Mouse (Mus musculus) hematopoietic stem cell, adult 5-6 weeks (primary cell): ENCODE measurements around the gene Tmem106a. TPM values are rescaled to one million over a fixed set of nuclear protein-coding genes. Genes with fewer than 3 reads are reported as not detected.
"Not testable (repeated sequence)": the region's sequence is repeated elsewhere in the genome, so short reads cannot be mapped to it uniquely, and the experiment has no call there.

Experiments used
- ATAC-seq, 2 experiments: fragments of 125-278 bp in 1 of 2; replicated peaks in 1 of 2; 2 replicates each; pipeline ENCODE4 v1.8.0; 2016 to 2017; ENCODE audit warnings: inconsistent platforms in 2 of 2, mild to moderate bottlenecking in 2 of 2, moderate number of reproducible peaks in 2 of 2, low read depth in 1 of 2, moderate TSS enrichment in 1 of 2; ENCODE audit not compliant: low FRiP score in 2 of 2, poor library complexity in 2 of 2, severe bottlenecking in 2 of 2, insufficient read depth in 1 of 2, low TSS enrichment in 1 of 2
- total RNA-seq: library from RNA; stranded (forward); fragments of 172-1452, 232-1000 nt; gene quantifications from 2 replicates; pipeline ENCODE4 v1.2.3, GENCODE M21; 2017

Gene Tmem106a
- total RNA-seq, 1 experiment from 2014 or later = 2.6 TPM

DNA sequence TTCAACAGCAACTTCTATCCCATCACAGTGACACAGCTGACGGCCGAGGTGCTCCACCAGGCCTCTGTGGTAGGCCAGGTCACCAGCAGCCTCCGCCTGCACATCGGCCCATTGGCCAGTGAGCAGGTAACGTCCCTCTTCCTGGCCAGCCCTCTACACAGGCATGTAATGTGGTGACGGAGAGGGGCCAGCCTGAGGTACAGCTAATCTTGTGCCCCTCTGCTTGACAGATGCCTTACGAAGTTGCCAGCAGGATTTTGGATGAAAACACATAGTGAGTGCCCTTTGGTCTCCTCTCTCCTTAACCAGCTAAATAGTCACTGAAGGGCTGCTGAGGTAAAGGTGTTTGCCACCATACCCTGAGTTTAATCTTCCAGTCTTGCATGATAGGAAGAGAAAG is 6.8 kb downstream of the Tmem106a start:
- no peak for ATAC-seq

DNA sequence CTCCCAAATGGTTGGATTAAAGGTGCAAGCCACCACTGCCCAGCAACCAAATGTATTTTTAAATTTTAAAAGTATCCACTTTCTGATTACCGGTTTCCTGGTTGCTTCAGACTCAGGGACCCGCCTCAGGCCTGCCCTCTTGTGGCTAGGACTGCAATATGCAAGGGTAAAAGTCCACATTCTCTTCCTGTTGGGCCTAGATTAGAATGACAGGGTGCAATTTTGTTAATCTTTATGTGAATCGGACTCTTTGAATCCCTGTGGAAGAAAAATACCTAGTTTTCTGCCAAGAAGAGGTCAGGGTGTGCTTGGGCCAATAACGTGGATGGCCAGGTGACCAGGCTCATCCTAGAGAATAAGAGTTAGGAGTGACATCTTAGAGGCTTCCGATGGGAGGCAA is 7.4 kb downstream of the Tmem106a start:
- peak; percentile 81 to 87 for ATAC-seq

DNA sequence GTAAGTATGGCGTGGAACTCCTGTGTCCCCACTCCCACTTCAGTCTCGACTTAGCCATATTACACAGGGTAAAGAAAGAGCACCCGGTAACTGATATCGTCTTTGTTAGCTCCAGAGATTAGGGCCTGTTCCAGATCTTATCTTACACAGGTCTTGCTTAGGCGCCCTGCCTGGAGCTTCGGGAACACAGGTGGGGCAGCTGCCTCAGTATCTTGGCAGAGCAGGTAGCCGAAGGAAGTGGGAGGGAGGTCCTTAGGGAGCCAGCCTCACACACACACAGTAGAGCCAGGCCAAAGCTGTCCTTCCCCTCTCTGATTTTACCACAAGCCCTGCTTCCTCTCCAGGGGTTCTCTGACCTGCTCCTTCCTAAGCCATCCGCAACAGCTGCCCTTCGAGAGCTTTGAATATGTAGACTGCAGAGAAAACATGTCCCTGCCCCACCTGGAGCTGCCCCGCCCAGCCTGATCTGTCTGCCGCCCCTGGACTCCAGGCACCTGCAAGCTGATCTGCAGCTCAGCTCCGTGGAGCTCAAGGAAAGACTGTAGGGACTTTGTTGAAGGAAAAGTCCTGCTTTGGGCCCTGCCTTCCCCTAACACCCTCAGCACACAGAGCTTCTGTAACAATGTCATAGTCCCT is 8.1 kb downstream of the Tmem106a start:
- ATAC-seq = no peak

DNA sequence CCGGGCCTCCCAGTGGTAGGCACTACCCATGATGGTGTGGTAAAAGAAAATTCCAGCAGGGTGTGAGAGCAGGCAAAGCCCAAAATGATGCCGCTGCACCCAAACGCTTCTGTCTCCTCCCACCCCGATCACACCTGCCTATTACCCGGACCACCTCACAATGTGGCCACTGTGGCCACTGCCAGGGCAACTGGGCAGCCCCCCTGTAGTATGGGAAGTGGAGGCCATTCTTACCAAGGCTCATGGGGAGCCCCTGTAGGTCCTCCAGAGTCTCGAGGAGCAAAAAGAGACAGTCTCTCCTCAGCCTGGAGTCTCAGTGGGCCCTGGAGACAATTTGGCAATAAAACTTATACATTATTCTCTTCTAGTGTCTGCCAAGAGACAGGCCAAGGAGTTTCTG is 17.1 kb downstream of the Tmem106a start, which contains the start of gene Gm11634:
Gene Gm11634 (minus strand): TSS at position 101 of the 400 bp plus-strand sequence.
- no peak for ATAC-seq

DNA sequence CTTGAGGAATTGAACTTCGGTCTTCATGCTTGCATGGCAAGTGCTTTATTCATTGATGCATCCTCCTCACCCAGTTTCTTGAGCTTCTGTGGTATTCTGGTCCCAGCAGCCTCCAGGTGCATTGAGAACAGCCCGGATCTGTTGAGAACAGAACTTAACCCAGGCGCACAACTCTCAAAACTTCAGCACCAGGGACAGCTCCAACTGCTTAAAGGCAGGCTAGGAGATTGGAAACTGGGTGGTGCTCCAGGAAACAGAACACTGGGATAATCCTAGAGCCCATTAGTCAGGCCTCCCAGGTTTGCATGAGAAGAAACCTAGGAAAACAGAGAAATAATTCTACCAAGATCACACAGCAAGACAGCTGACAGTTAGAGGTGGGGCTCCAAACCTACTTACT is 20.4 kb downstream of the Tmem106a start:
- ATAC-seq = peak in 1 of 2 experiments; percentile 34; a peak in 1 of 4 replicates

DNA sequence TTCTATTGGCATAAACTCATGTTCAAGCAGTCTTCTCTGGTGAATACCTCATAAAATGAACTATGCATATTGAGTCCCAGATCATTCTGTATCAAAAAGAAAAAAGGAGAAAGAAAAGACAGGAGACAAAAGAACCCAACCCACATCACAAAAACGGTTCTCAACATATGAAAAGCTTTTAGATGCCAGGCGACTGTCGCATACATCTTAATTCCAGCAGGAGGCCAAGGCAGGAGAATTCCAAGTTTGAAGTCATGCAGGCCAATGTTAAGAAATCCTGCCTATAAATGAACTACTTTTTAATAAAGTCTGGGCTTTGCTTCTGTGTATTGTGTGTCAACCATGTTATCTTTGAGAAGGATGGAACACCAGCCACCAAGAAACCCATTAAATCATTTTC is 22.1 kb downstream of the Tmem106a start:
- no peak for ATAC-seq

DNA sequence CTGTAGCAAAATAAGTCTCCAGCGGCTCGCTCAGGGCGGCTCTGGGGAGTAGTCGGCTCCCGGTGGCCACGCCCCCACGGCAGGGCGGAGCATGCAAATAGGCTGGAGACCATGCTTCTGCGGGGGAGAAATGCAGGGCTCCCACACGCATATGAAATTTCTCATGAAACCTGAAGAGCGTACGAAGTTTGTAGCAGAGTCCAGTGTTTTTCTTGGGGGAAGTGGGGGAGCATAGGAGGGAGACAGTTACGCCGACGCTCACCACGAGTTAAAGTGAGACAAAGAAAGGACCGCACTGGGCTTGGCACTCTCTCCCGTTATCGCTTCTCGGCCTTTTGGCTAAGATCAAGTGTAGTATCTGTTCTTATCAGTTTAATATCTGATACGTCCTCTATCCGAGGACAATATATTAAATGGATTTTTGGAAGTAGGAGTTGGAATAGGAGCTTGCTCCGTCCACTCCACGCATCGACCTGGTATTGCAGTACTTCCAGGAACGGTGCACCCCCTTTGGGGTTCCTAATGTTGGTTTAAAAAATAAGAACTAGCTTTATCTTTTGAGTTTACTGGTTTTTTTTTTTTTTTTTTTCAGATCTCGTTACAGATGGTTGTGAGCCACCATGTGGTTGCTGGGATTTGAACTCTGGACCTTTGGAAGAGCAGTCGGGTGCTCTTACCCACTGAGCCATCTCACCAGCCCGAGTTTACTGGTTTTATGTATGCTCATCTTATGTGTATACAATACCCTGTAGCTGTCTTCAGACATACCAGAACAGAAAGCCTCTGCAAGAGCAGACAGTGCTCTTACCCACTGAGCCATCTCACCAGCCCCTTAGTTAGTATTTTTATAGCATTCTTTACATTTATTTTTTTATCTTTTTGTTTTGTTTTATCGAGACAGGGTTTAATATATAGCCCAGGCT is 22.8 kb downstream of the Tmem106a start:
- peak; percentile 75 to 98; a peak in 3 of 4 replicates for ATAC-seq

DNA sequence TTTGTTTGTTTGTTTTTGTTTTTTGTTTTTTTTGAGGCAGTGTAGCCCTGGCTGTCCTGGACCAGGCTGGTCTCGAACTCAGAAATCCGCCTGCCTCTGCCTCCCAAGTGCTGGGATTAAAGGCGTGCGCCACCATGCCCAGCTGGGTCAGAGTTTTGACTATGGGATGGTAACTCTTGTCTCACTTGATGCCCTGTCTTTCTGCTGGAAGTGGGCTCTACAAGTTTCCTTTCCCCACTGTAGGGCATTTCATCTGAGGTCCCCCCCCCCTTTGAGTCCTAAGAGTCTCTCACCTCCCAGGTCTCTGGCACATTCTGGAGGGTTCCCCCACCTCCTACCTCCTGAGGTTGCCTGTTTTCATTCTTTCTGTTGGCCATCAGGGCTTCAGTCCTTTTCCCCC is 25.1 kb downstream of the Tmem106a start:
- not testable (repeated sequence) for ATAC-seq

DNA sequence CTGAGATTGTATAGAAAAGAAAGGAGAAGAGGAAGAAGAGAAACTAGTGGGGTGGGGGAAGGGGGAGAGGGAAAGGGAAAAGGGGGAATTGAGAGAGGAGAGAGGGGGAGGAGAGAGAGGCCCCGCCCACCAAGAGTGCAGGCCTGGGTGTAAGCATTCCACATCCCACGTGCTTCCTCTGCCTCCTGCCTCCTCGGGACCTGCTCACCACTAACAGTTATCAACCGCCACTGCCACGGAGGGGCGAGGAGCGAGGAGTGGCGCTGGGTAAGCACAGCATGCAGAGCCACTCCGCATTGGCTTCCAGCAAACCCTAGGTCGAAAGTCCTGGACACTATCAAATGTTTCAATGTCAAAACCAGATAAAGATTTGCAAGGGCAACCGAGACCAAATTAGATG is 28.4 kb downstream of the Tmem106a start:
- ATAC-seq = 0 out of 4 replicates have a peak, but pooled peaks of 1 of the 2 experiments have one; percentile 42

DNA sequence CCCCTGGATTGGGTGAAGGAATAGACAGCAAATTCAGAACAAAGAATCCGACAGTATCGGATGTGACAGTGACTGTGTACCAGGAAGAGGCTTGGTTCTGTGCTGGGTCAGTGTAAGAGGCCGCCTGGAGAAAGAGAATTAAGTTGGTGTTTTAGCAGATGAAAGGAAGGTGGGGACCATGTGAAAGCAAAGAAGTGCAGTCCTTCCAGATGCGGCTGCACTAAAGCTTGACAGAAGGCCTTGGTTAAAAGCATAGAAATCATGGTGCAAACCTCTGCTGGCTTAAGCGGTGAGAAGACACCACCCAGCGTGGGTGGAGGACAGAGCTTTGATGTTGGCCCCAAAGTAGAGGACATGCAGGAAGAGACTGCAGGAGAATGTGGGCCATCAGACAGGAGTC is 31.6 kb downstream of the Tmem106a start:
- ATAC-seq = no peak

DNA sequence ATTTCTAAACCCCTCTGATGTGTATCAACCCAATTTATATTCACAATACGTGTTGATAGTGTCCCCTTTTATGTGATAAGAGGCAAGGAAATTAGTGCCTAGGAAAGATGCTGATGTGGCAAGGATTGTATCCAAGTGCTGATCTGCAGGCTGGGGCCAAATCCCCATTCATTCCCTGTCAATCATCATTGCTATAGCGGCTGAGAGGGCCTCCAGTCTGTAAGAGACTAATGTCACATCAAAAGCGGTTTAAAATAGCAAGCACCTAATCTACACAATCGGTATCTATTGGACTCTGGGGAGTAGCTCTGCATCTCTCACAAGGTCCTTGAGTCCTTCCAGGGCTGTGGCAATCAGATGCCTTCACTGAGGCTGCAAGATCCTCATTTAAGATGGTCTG is 32.1 kb downstream of the Tmem106a start:
- no peak for ATAC-seq

DNA sequence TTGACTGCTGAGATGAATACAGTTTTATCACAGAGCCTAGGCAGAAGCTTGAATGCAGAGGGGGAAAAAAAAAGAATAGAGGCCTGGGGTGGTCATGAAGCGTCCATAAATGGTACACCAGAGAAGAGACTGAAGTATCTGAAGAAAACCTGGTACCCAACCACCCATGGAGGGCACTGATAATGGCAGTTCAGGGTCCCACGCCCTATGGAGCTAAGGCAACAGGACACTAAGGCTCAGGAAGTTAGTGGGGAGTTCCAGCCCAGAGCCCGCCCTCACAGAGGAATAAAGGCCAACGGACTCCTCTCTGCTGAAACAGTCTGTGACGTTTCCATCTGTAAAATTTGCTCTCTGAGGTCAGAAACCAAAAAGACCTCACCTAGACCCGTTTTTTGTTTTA is 33.3 kb downstream of the Tmem106a start:
- no peak for ATAC-seq

DNA sequence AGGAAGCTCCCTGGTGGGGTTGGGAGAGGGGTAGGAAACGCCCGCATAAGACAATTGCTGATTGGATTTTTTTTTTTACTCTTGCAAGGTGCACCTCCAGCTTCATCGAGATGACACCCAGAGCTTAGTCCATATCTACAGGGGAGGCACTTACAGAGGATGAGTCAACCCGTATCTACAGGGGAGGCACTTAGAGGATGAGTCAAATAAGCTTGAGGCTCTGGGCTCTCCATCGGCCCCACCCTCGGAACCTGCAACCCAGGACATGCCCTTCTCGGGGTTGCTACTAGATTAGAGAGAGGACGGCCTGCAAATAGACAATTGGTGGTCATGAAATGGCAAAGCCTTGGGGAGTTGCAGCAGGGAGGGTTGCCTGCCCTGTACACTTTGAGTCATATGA is 34.1 kb downstream of the Tmem106a start:
- ATAC-seq = no peak

DNA sequence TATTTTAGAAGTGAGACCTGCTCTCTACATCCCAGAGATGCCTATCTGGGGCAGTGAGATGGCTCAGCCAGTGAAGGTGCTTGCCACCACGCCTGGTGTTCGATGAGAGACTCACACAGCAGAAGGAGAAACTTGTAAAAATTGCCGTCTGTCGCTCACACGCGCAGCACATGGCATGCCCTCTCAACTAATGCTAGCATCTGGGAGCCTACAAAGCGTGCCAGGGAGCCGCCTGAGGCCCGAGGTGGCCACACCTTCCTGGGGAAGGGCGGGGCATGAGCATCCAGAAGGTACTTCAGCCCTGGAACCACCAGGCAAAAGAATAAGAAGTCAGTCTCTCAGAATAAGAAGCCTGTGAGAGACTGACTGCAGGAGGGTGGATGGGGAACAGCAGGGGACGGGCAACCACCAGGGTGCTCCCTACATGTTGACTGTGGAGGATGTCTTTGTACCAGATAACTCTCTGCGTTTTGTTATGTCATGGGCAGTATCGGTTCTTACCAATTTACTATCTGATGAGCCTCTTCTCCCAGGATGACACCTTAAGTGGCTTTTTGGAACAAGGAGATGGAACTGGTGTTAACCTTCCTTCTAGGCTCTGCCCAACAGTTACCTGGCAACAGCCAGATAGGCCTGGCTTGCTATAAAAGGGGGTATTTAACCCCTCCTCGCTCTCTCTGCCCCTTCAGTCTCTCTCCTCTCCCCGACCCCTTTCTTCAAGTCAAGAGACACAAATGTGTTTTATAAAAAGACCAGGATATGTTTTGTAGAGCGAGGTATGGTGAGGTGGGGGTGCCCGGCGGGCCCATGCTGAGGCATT is 35.1 kb downstream of the Tmem106a start:
- ATAC-seq = no peak

DNA sequence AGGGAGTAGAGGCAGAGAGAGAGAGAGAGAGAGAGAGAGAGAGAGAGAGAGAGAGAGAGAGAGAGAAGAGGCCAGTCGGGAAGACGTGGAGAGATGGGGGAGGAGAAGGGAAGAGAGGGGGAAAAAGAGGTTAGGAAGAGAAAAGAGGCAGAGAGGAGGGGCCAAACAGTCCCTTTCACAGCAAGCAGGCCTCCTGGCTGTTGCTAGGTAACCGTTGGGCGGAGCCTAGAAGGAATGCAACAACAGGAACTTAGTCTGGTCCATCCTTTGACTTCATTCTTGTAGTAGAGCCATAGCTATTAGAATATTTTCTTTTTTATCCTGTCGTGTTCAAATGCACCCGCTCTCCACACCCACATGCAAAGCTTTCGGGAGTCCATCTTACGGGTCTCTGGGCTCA is 35.8 kb downstream of the Tmem106a start:
- peak in 1 of 2 experiments; percentile 42; a peak in 1 of 4 replicates for ATAC-seq

DNA sequence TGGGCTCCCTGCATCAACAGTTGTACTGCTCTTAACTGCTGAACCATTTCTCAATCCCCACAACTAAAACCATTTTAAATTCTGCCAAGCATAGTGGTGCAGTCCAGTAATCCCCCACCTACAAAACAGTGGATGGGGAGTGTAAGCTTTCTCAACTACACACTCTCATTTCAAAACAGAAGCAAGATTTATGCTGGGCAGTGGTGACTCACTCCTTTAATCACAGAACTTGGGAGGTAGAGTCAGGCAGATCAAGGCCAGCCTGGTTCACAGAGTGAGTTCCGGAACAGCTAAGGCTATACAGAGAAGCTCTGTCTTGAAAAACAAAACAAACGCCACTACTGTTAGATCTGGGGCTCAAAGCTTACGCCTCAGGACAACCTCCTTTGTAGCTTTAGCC is 36.6 kb downstream of the Tmem106a start:
- no peak for ATAC-seq

DNA sequence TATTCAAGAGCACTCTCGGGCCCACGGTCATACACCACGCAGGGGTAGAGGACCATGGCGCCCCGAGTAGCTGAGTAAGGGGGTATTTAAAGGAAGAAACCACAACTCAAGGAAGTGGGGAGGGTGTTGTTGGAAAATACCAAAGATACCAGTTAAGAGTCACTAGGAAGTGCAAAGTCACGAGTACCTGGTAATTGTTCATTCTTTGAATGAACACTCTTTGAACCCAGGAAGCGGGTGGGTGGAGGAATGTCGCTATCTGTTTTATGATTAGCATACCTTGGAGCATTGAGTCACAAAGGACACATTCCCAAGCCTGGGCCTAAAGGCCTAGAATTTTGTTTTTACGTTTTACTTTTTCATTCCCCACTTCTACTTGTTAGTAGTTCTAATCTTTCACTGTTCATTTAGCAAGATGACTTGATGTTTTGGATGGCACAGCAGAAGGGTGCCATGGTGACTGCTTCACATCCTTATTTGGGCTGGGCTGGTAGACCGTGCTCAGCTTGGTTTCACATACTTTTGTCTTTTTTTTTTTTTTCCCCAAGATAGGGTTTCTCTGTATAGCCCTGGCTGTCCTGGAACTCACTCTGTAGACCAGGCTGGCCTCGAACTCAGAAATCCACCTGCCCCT is 38.1 kb downstream of the Tmem106a start:
- ATAC-seq = not testable (repeated sequence)
